Mouse (Mus musculus): ENCODE measurements around the gene Enox2.

Gene Enox2

DNA sequence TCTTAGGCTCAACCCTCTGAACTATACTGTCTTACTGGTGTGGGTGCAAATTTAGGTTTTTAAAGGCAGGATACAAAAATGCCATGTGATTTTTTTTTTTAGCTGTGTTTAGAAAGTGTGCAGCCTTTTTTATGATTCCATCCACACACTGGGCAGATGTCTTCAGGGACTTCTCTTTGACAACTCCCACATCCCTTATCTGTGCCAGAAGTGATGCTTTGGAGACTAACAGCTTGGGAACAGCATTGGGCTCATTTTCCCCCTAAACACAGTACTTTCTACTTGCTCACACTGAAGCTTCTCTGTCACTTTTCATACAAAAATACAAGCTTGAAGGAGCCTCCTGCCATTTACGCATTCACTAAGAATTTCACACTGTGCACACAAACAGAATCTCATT lies 282.4 kb downstream of the Enox2 start:
- DNase-seq (ENCODE audit: low read depth, low spot score) = peak; percentile 65

DNA sequence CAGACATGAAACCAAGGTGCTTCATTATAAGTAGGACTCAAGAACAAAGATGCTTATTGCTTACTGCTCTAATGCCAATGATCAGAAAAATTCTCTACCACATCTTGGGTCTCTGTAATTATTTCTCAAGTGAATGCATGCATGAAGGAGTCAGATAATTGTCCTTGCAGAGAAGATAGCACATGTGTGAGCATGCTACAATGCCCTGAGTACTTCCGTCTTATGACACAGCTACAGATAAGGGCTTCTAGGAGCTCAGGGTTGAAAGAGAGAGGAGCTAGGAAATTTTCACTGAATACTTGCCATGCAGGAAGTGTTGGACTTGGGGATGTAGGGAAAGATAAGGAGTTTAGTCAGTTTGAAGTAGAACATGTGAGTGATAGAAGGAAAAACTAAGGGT lies 285.2 kb downstream of the Enox2 start:
- DNase-seq (ENCODE audit: low read depth, low spot score) = no peak

DNA sequence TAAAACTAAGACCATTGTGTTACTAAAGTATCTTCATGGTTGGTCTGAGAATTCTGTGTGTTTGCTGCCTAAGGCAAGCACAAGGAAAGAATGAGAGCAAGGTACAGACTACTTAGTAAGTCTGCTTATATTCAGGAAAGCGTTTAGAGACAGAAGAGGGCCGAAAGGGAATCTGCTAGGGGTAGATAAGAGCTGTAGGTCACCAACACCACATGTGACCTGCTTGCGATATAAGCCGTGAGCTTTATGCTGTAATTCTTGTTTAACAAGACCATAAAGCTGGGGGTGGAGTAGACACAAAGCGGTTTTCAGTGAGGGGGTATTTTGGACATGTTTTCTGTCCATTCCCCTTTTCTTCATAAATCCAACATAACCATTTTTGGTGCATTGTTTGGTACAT lies 302.4 kb downstream of the Enox2 start:
- DNase-seq (ENCODE audit: low read depth, low spot score) = no peak

DNA sequence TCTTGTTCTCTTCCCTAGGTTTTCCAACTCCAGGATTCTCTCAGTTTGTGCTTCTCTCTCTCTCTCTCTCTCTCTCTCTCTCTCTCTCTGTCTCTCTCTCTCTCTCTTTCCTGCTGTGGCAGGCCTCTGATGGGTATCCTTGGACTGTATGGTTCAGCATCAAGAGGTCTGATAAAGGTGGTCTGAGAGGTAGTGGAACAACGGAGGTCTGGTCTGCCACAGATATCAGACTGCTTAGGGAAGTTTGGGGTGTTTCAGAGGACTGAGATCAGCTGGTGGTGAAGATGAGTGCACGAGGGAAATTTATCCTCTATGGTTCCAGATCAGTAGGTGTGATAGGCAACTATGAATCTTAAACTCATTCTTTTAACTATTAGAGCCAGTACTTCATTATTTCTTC lies 303.6 kb downstream of the Enox2 start:
- DNase-seq (ENCODE audit: low read depth, low spot score) = no peak

Data from brain, adult 2 months (tissue).